Mouse (Mus musculus) CH12.LX (cell line): ENCODE results near the gene Gpr180. TPM values are rescaled to one million over a fixed set of nuclear protein-coding genes. Genes with fewer than 3 reads are reported as not detected.

ENCODE experiments used
- DNase-seq: peaks from one replicate; pipeline ENCODE4 v3.0.0-alpha.2; 2013; ENCODE audit errors: extremely low read depth
- H3K27ac ChIP-seq: 2 replicates; pipeline ENCODE4 v1.5.1; 2012; ENCODE audit warnings: low read depth, mild to moderate bottlenecking, control low read depth, moderate library complexity; ENCODE audit not compliant: insufficient read depth
- H3K27me3 ChIP-seq: replicated peaks from 2 replicates; pipeline ENCODE3; 2012; ENCODE audit warnings: inconsistent platforms
- H3K36me3 ChIP-seq, 2 experiments: replicated peaks in 1 of 2; 2 replicates each; pipeline versions ENCODE3 to v1.6.1; 2012; ENCODE audit warnings: inconsistent platforms in 1 of 2, low read length in 1 of 2, mild to moderate bottlenecking in 1 of 2, mixed read lengths in 1 of 2, moderate library complexity in 1 of 2; ENCODE audit not compliant: control insufficient read depth in 1 of 2, insufficient read depth in 1 of 2
- H3K4me1 ChIP-seq, 2 experiments: 2 replicates each; pipeline ENCODE4 v1.6.1; 2012; ENCODE audit warnings: inconsistent platforms in 1 of 2, moderate library complexity in 1 of 2; ENCODE audit not compliant: insufficient read depth in 2 of 2, control insufficient read depth in 1 of 2
- H3K4me2 ChIP-seq: 2 replicates; pipeline ENCODE4 v1.6.1; 2012; ENCODE audit warnings: low read depth, mild to moderate bottlenecking, control low read depth; ENCODE audit not compliant: poor library complexity, insufficient read depth, severe bottlenecking
- H3K4me3 ChIP-seq, 3 experiments: fragments of 150-350 bp in 1 of 3; sonication (generic) in 1 of 3; replicated peaks in 1 of 3; 2 replicates each; pipeline versions ENCODE3 to v1.5.1; 2011 to 2012; ENCODE audit warnings: low read depth in 2 of 3, low read length in 2 of 3, mild to moderate bottlenecking in 2 of 3, moderate library complexity in 2 of 3, control low read depth in 1 of 3, improper control_type of control experiment in 1 of 3, inconsistent platforms in 1 of 3, mixed read lengths in 1 of 3; ENCODE audit not compliant: poor library complexity in 1 of 3
- H3K79me2 ChIP-seq: replicated peaks from 2 replicates; pipeline ENCODE4 v1.6.1; 2012; ENCODE audit warnings: mild to moderate bottlenecking, moderate library complexity; ENCODE audit not compliant: control insufficient read depth, poor library complexity, insufficient read depth, severe bottlenecking; ENCODE audit errors: extremely low read depth
- H3K9ac ChIP-seq: 2 replicates; pipeline ENCODE4 v1.6.1; 2012; ENCODE audit warnings: low read depth, mild to moderate bottlenecking, control low read depth, moderate library complexity; ENCODE audit not compliant: insufficient read depth
- H3K9me3 ChIP-seq: replicated peaks from 2 replicates; pipeline ENCODE3; 2012; ENCODE audit warnings: low read length, inconsistent platforms, mixed read lengths
- CTCF ChIP-seq, 2 experiments: IDR thresholded peaks in 1 of 2; conservative IDR thresholded peaks in 1 of 2; 2 replicates each; pipeline ENCODE4 v1.5.1; 2011 to 2012; ENCODE audit warnings: low read depth in 2 of 2, low read length in 2 of 2, improper control_type of control experiment in 1 of 2, inconsistent platforms in 1 of 2, mild to moderate bottlenecking in 1 of 2, moderate library complexity in 1 of 2
- POLR2A ChIP-seq: IDR thresholded peaks from 2 replicates; pipeline ENCODE4 v1.6.1; 2011; ENCODE audit warnings: low read depth, mild to moderate bottlenecking, improper control_type of control experiment, low read length
- RAD21 ChIP-seq: IDR thresholded peaks from 2 replicates; pipeline ENCODE4 v1.6.1; 2011; ENCODE audit warnings: low read depth, mild to moderate bottlenecking, low read length, improper control_type of control experiment, moderate library complexity
- SMC3 ChIP-seq: IDR thresholded peaks from 2 replicates; pipeline ENCODE4 v1.6.1; 2011; ENCODE audit warnings: low read depth, low read length, improper control_type of control experiment
- TBP ChIP-seq: conservative IDR thresholded peaks from 2 replicates; pipeline ENCODE4 v1.6.1; 2011; ENCODE audit warnings: low read depth, low read length, improper control_type of control experiment
- ZC3H11A ChIP-seq: IDR thresholded peaks from 2 replicates; pipeline ENCODE4 v1.6.1; 2012; ENCODE audit warnings: low read depth, mild to moderate bottlenecking, inconsistent platforms, low read length, improper control_type of control experiment
- ZKSCAN1 ChIP-seq: IDR thresholded peaks from 2 replicates; pipeline ENCODE4 v1.6.1; 2012; ENCODE audit warnings: low read depth, inconsistent platforms, low read length, improper control_type of control experiment, borderline replicate concordance
- ZMIZ1 ChIP-seq: IDR thresholded peaks from 2 replicates; pipeline ENCODE4 v1.6.1; 2012; ENCODE audit warnings: low read depth, mild to moderate bottlenecking, inconsistent platforms, low read length, improper control_type of control experiment
- dilution Hi-C: fragments of 300-500 bp; cut with MboI; formaldehyde crosslinking; loops from 2 replicates; pipeline ENCODE4 v1.14.3; 2020; ENCODE audit warnings: low sequenced_read_pairs; ENCODE audit not compliant: extremely low pct_unique_long_range_greater_than_20kb, extremely low pct_ligation_motif_present
- in situ Hi-C: fragments of 300-500 bp; cut with MboI; formaldehyde crosslinking; loops from 3 replicates; pipeline ENCODE4 v1.14.3; 2019; ENCODE audit warnings: low sequenced_read_pairs, low pct_ligation_motif_present, low pct_unique_long_range_greater_than_20kb, mixed read lengths
- polyA plus RNA-seq: library from polyadenylated mRNA; unstranded; fragments of >175 nt; gene quantifications from 2 replicates; pipeline ENCODE4 v1.2.1, GENCODE M21; 2012; ENCODE audit warnings: low read depth; ENCODE audit not compliant: insufficient read length
- total RNA-seq, 2 experiments: library from RNA; depleted of rRNA; stranded (reverse); fragments of 300-350 nt in 1 of 2; fragments of >200 nt in 1 of 2; gene quantifications; 2 replicates each; pipeline ENCODE4 v1.2.3; 2012 to 2014

Gpr180 gene
- total and polyA plus RNA-seq, 3 experiments: 11.7 to 15.8 (median 14.0) TPM

DNA sequence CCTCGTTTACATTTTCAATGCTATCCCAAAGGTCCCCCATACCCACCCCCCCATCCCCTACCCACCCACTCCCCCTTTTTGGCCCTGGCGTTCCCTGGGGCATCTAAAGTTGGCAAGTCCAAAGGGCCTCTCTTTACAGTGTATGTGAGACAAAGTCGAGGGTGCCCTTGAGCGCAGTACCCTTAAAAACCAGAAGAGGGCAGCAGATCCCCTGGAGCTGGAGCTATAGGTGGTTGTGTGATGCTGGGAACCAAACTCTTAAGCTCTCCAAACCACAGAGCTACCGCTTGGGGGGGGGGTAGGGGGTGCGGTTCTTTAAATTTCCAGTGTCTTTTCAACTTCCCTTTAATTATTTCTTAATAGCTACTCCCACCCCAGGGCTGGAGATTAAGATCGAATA is 66.1 kb downstream of the Gpr180 start:
- Histone ChIP-seq H3K79me2 (no peaks in the 10 kb centered on the region), H3K36me3 (no peaks in the 10 kb centered on the region), H3K4me2 (no peak overlapping the region), H3K9ac (no peak overlapping the region), H3K4me1 (no peaks in the 10 kb centered on the region), H3K27ac (no peak overlapping the region), H3K4me3 (no peak overlapping the region), H3K27me3 (no peaks in the 10 kb centered on the region), H3K9me3 (peaks cover 1% of the 10 kb centered on the region)
- DNase-seq: peak; percentile 15
- no peak for TF ChIP-seq ZMIZ1
- peak; percentile 19 for TF ChIP-seq RAD21
- peak in 1 of 2 experiments; percentile 31; a peak in 1 of 4 replicates for TF ChIP-seq CTCF (conservative IDR thresholded peaks at IDR 0.05 in 1 of 2, IDR thresholded peaks at IDR 0.05 in 1 of 2; ENCODE audit: low read depth in 2 of 2, low read length in 2 of 2)
- no peak for TF ChIP-seq POLR2A
- TF ChIP-seq TBP: no peak
- dilution Hi-C loops (no loop called here), in situ Hi-C loops (loop anchor here (25.0 kb wide), 2 partner anchors 259 to 609 kb away; no protein-coding TSS in a partner anchor)

DNA sequence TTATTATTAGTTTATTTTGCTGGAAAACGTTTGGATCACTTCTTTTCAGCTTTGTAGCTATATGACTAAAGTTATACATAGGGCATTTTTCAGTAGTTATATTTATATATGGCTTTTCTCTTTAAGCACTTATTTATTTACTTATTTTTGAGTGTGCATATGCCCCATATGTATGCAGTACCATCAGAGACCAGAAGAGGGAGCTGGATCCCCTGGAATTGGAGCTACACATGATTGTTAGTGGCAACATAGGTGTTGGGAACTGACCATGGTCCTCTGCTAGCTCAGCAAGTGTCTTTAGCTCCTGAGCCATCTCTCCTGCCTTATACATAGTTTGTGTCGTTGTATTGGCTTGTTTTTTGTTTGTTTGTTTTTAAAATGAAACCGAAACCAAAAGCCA is 70.4 kb downstream of the Gpr180 start:
- Histone ChIP-seq H3K9ac (no peak overlapping the region), H3K4me1 (no peaks in the 10 kb centered on the region), H3K79me2 (no peaks in the 10 kb centered on the region), H3K27me3 (no peaks in the 10 kb centered on the region), H3K4me3 (no peak overlapping the region), H3K9me3 (peaks cover 1% of the 10 kb centered on the region), H3K27ac (no peak overlapping the region), H3K4me2 (no peak overlapping the region), H3K36me3 (no peaks in the 10 kb centered on the region)
- DNase-seq: peak; percentile 18
- dilution Hi-C loops (no loop called here), in situ Hi-C loops (loop anchor here (25.0 kb wide), 2 partner anchors 255 to 605 kb away; no protein-coding TSS in a partner anchor)
- TF ChIP-seq ZKSCAN1 (no peak), CTCF (conservative IDR thresholded peaks at IDR 0.05 in 1 of 2, IDR thresholded peaks at IDR 0.05 in 1 of 2; ENCODE audit: low read depth in 2 of 2, low read length in 2 of 2) (peak; percentile 20 to 57; a peak in 2 of 4 replicates), RAD21 (peak; percentile 50), SMC3 (peak; percentile 30; the same call in 1 of the 2 replicates), ZMIZ1 (no peak)

DNA sequence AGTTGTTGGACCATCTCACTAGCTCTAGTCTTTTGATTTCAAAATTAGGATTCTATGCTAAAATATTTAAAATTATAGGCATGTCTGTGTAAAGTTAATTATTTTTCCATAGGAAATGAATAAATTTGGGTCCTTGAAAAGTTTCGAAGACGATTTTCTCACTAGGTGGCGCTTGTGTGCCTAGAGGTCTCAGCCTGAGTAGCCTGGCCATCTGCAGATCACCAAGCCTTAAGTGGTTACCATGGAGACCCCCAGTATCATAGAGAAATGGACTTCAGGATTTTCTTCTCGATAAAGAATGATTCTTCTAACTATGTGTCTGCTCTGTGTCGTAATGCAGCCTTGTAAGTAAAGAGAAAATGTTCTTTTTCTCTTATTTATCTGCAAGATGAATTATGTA is 72.7 kb downstream of the Gpr180 start:
- H3K79me2 ChIP-seq: no peaks in the 10 kb centered on the region
- H3K27me3 ChIP-seq: no peaks in the 10 kb centered on the region
- H3K9me3 ChIP-seq: no peaks in the 10 kb centered on the region
- TF ChIP-seq RAD21 (peak; percentile 85), ZC3H11A (peak; percentile 40; the same call in 1 of the 2 replicates), CTCF (conservative IDR thresholded peaks at IDR 0.05 in 1 of 2, IDR thresholded peaks at IDR 0.05 in 1 of 2; ENCODE audit: low read depth in 2 of 2, low read length in 2 of 2) (peak; percentile 29 to 73; a peak in 2 of 4 replicates), TBP (no peak), SMC3 (peak; percentile 84)
- no peak overlapping the region for H3K4me3 ChIP-seq
- no peak overlapping the region for H3K9ac ChIP-seq
- dilution Hi-C loops: no loop called here
- in situ Hi-C loops: loop anchor here (5.0 to 25.0 kb wide), 3 partner anchors 253 to 603 kb away; no protein-coding TSS in a partner anchor
- DNase-seq: peak; percentile 26
- no peaks in the 10 kb centered on the region for H3K36me3 ChIP-seq
- no peaks in the 10 kb centered on the region for H3K4me1 ChIP-seq
- no peak overlapping the region for H3K4me2 ChIP-seq
- no peak overlapping the region for H3K27ac ChIP-seq
